In genomic region chr1:107635936-107636335, GRCm38 (mm10) we compare ENCODE assay signal across 8 mouse cellular contexts. TPM values are rescaled to one million over a fixed set of nuclear protein-coding genes. Genes with fewer than 3 reads are reported as not detected.
DNase-seq lines count a peak whose midpoint lies in the region; ATAC-seq lines count a peak whose summit lies in the region.

No protein-coding gene starts in this region.

- no peaks in the 10 kb centered on the region for H3K36me3 ChIP-seq in hindbrain, embryonic 11.5 days (ENCODE audit: control insufficient read depth, insufficient read depth, low read length)
- H3K36me3 ChIP-seq in hindbrain, embryonic 12.5 days = no peaks in the 10 kb centered on the region
- no peaks in the 10 kb centered on the region for H3K36me3 ChIP-seq in neural tube, embryonic 12.5 days
- no peaks in the 10 kb centered on the region for H3K36me3 ChIP-seq in neural tube, embryonic 15.5 days
- H3K36me3 ChIP-seq in hindbrain, embryonic 14.5 days (replicated peaks; ENCODE audit: control insufficient read depth, insufficient read depth) = no peaks in the 10 kb centered on the region

- no peaks in the 10 kb centered on the region for H3K9me3 ChIP-seq in hindbrain, embryonic 11.5 days (ENCODE audit: control insufficient read depth, low read length)
- H3K9me3 ChIP-seq in hindbrain, embryonic 12.5 days (replicated peaks) = no peaks in the 10 kb centered on the region
- H3K9me3 ChIP-seq in neural tube, embryonic 12.5 days = no peaks in the 10 kb centered on the region
- H3K9me3 ChIP-seq in neural tube, embryonic 15.5 days (replicated peaks) = no peaks in the 10 kb centered on the region
- H3K9me3 ChIP-seq in hindbrain, embryonic 14.5 days (ENCODE audit: control insufficient read depth, low read length) = peaks cover 3% of the 10 kb centered on the region; the same call in 1 of the 2 replicates

- no peak overlapping the region for H3K27ac ChIP-seq in hindbrain, embryonic 11.5 days (ENCODE audit: low read depth, low read length)
- H3K27ac ChIP-seq in hindbrain, embryonic 12.5 days = no peak overlapping the region
- no peak overlapping the region for H3K27ac ChIP-seq in neural tube, embryonic 12.5 days
- H3K27ac ChIP-seq in neural tube, embryonic 15.5 days (replicated peaks) = no peak overlapping the region
- no peak overlapping the region for H3K27ac ChIP-seq in hindbrain, embryonic 14.5 days

- H3K4me1 ChIP-seq in hindbrain, embryonic 11.5 days (replicated peaks; ENCODE audit: control insufficient read depth, insufficient read depth, low read length) = no peaks in the 10 kb centered on the region
- no peaks in the 10 kb centered on the region for H3K4me1 ChIP-seq in hindbrain, embryonic 12.5 days
- no peaks in the 10 kb centered on the region for H3K4me1 ChIP-seq in neural tube, embryonic 12.5 days
- H3K4me1 ChIP-seq in neural tube, embryonic 15.5 days = no peaks in the 10 kb centered on the region
- no peaks in the 10 kb centered on the region for H3K4me1 ChIP-seq in hindbrain, embryonic 14.5 days (replicated peaks; ENCODE audit: control insufficient read depth, insufficient read depth, low read length)

- WGBS in hindbrain, embryonic 11.5 days = 49% methylated on average over 4 of the region's 4 CpGs
- WGBS in hindbrain, embryonic 12.5 days = 42% methylated on average over 4 of the region's 4 CpGs
- WGBS in neural tube, embryonic 12.5 days = 43% methylated on average over 4 of the region's 4 CpGs
- WGBS in neural tube, embryonic 15.5 days = 46% methylated on average over 4 of the region's 4 CpGs
- 38% methylated on average over 4 of the region's 4 CpGs for WGBS in hindbrain, embryonic 14.5 days

- peak; percentile 51 for DNase-seq in hindbrain, embryonic 11.5 days (ENCODE audit: low spot score)
- peak; percentile 88 for DNase-seq in hindbrain, embryonic 14.5 days (ENCODE audit: low spot score)
- DNase-seq in urinary bladder, adult 2 months (ENCODE audit: low spot score) = no peak

- peak; percentile 59; the same call in 1 of the 2 replicates for ATAC-seq in hindbrain, embryonic 11.5 days (ENCODE audit: low FRiP score)
- ATAC-seq in hindbrain, embryonic 12.5 days (ENCODE audit: low FRiP score) = no peak
- 0 out of 2 replicates have a peak, but pooled peaks have one; percentile 33 for ATAC-seq in neural tube, embryonic 12.5 days (ENCODE audit: low FRiP score, low read depth)
- ATAC-seq in neural tube, embryonic 15.5 days (ENCODE audit: low FRiP score) = no peak
- 0 out of 2 replicates have a peak, but pooled peaks have one; percentile 46 for ATAC-seq in hindbrain, embryonic 14.5 days (ENCODE audit: low FRiP score)
- ATAC-seq in megakaryocyte, adult 5-6 weeks (ENCODE audit: poor library complexity, severe bottlenecking) = no peak
- no peak for ATAC-seq in megakaryocyte progenitor cell, adult 5-6 weeks (replicated peaks; ENCODE audit: poor library complexity)

- H3K4me3 ChIP-seq in hindbrain, embryonic 11.5 days (ENCODE audit: low read depth, low read length) = no peak overlapping the region
- no peak overlapping the region for H3K4me3 ChIP-seq in hindbrain, embryonic 12.5 days
- H3K4me3 ChIP-seq in neural tube, embryonic 12.5 days = no peak overlapping the region
- no peak overlapping the region for H3K4me3 ChIP-seq in neural tube, embryonic 15.5 days (replicated peaks)
- no peak overlapping the region for H3K4me3 ChIP-seq in hindbrain, embryonic 14.5 days (replicated peaks; ENCODE audit: low read length)

- no peak overlapping the region for H3K4me2 ChIP-seq in hindbrain, embryonic 11.5 days (replicated peaks; ENCODE audit: low read depth, low read length)
- no peak overlapping the region for H3K4me2 ChIP-seq in hindbrain, embryonic 12.5 days (replicated peaks)
- no peak overlapping the region for H3K4me2 ChIP-seq in neural tube, embryonic 12.5 days (replicated peaks)
- no peak overlapping the region for H3K4me2 ChIP-seq in neural tube, embryonic 15.5 days
- no peak overlapping the region for H3K4me2 ChIP-seq in hindbrain, embryonic 14.5 days (replicated peaks)

- no peaks in the 10 kb centered on the region for H3K27me3 ChIP-seq in hindbrain, embryonic 11.5 days (ENCODE audit: control insufficient read depth, insufficient read depth, low read length)
- no peaks in the 10 kb centered on the region for H3K27me3 ChIP-seq in hindbrain, embryonic 12.5 days
- H3K27me3 ChIP-seq in neural tube, embryonic 12.5 days (replicated peaks) = no peaks in the 10 kb centered on the region
- H3K27me3 ChIP-seq in neural tube, embryonic 15.5 days (replicated peaks) = no peaks in the 10 kb centered on the region
- no peaks in the 10 kb centered on the region for H3K27me3 ChIP-seq in hindbrain, embryonic 14.5 days (ENCODE audit: control insufficient read depth, insufficient read depth, low read length)

- H3K9ac ChIP-seq in hindbrain, embryonic 11.5 days (ENCODE audit: low read depth, low read length) = no peak overlapping the region
- H3K9ac ChIP-seq in hindbrain, embryonic 12.5 days = no peak overlapping the region
- no peak overlapping the region for H3K9ac ChIP-seq in neural tube, embryonic 12.5 days
- H3K9ac ChIP-seq in neural tube, embryonic 15.5 days (replicated peaks) = no peak overlapping the region
- H3K9ac ChIP-seq in hindbrain, embryonic 14.5 days = no peak overlapping the region

RNA-seq across cellular contexts. Expression of gene Serpinb8, which starts 46.1 kb away (rescaled TPM):
- polyA plus RNA-seq in hindbrain, embryonic 11.5 days (2014; fragmentation: Nextera tagmentation; extraction: Ambion mirVana) = 1.1 and 1.6 TPM in 2 replicates
- 1.3 and 1.7 TPM in 2 replicates for polyA plus RNA-seq in hindbrain, embryonic 12.5 days (2016; fragmentation: Nextera tagmentation; extraction: Ambion mirVana)
- 2.0 and 3.1 TPM in 2 replicates for polyA plus RNA-seq in neural tube, embryonic 12.5 days (2016; fragmentation: Nextera tagmentation; extraction: Ambion mirVana)
- polyA plus RNA-seq in neural tube, embryonic 15.5 days (2015; fragmentation: Nextera tagmentation; extraction: Ambion mirVana) = 0.33 and 0.84 TPM in 2 replicates
- polyA plus RNA-seq in hindbrain, embryonic 14.5 days (2014; fragmentation: Nextera tagmentation; extraction: Ambion mirVana) = 0.41 and 0.67 TPM in 2 replicates
- 1.5 and 2.1 TPM in 2 replicates for total RNA-seq in megakaryocyte, adult 5-6 weeks (2015)
- 0.49 and 1.4 TPM in 2 replicates for total RNA-seq in megakaryocyte, adult 5-6 weeks (2017)
- 0.29 TPM in 1 of 2 replicates, not detected in the other for total RNA-seq in megakaryocyte progenitor cell, adult 5-6 weeks (2015)
- total RNA-seq in megakaryocyte progenitor cell, adult 5-6 weeks (2017) = 4.5 TPM in 1 of 2 replicates, not detected in the other
- 12.1 and 13.4 TPM in 2 replicates for polyA plus RNA-seq in urinary bladder, adult 2 months (2012; rRNA removed)

Comparison
In these comparisons a context has a peak if more than half of its experiments do, and no peak if none do; other contexts are left out.
1. ATAC-seq: peak in hindbrain, embryonic 11.5 days (single experiment), neural tube, embryonic 12.5 days (single experiment) and hindbrain, embryonic 14.5 days (single experiment); none in hindbrain, embryonic 12.5 days (single experiment), neural tube, embryonic 15.5 days (single experiment), megakaryocyte, adult 5-6 weeks (single experiment) and megakaryocyte progenitor cell, adult 5-6 weeks (single experiment).